Mouse (Mus musculus): ENCODE results near the gene Tarm1.

DNA sequence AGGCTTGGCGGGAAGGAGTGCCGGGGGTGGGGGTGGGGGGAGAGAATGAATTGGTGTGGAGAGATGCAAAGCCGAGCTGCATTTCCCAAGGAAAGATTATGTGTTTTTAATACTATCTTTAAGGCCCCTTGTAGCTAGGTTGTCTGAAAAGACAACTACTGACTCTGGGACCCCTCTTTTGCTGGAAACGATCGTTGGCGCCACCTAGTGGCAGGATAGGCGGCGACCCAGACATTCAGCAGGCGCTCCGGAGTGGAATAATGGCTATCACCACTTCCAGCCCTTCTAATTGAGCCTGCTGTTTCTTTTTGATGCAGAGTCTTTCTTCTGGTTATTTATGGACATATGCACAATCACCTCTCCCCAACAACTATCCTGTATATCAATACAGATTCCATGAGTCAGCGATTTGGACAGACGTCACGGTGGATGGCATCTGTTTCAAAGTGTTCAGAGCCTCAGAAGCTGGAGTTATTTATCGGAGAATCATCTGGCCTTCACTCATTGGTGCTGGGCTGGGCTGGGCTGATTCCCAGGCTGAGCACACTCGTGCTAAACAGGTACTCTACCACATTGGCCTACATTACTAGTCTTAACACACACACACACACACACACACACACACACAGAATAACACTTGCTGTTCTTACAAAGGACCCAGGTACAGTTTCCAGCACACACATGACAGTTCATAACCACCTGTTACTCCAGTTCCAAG lies 53.5 kb downstream of the Tarm1 start:
- TF ChIP-seq CTCF (IDR thresholded peaks at IDR 0.05; ENCODE audit: control insufficient read depth, insufficient read depth, insufficient read length) (peak; percentile 76), CEBPB (IDR thresholded peaks at IDR 0.05; ENCODE audit: low read depth) (no peak), USF1 (IDR thresholded peaks at IDR 0.05; ENCODE audit: low read depth) (no peak), MYOG (IDR thresholded peaks at IDR 0.05; ENCODE audit: control insufficient read depth, extremely low read depth, insufficient read length) (no peak), MYOD1 (IDR thresholded peaks at IDR 0.05; ENCODE audit: control insufficient read depth, insufficient read length, low read depth) (no peak)
